Mouse (Mus musculus): ENCODE data around the gene Gm11564.
A peak's percentile ranks its signal among the peaks of the same experiment; 100 is the strongest.
"Not testable (repeated sequence)": the region's sequence is repeated elsewhere in the genome, so short reads cannot be mapped to it uniquely, and the experiment has no call there.

The Gm11564 gene

GRCm38 (mm10) chr11:99815566-99815965, at the start of gene Gm11564:
Gm11564 (minus strand) TSS chr11:99815666.
- not testable (repeated sequence) for DNase-seq (ENCODE audit: low read depth)

- DNase-seq (ENCODE audit: low read depth): not testable (repeated sequence)
Measured at GRCm38 (mm10) chr11:99864176-99864575, 48.7 kb upstream of the Gm11564 start, which contains the start of gene Gm11559. Gm11559 (plus strand) TSS chr11:99864476.

DNA sequence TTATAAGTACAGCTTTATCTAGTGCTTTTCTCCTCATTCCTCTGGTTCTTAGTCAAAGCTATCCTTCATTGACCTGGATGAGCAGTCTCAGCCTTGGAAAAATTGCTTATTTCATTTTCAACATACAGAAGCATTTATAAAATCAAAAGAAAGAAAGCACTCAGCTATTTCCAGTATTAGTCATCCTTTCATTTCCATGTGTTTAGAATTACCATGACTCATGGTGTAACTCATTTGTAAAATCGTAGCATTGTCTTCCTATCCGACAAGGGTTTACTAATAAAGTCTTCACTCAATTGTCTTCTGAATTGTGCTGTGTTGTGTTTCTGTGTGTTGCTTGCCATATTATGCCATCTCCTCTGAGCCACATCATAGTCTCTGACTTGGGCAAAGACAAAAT, 43.3 kb upstream of the Gm11564 start:
- no peak for DNase-seq (ENCODE audit: low read depth)

- no peak for DNase-seq (ENCODE audit: low read depth)
Measured at GRCm38 (mm10) chr11:99857617-99858016, 42.2 kb upstream of the Gm11564 start, which contains the start of gene Gm11568. Gm11568 (plus strand) TSS chr11:99857917.

GRCm38 (mm10) chr11:99854121-99854520, 38.7 kb upstream of the Gm11564 start:
- DNase-seq (ENCODE audit: low read depth): no peak

- DNase-seq (ENCODE audit: low read depth): no peak
Measured at GRCm38 (mm10) chr11:99851508-99851907, 36.0 kb upstream of the Gm11564 start, which contains the start of gene Krtap4-16. Krtap4-16 (minus strand) TSS chr11:99851608.

GRCm38 (mm10) chr11:99846746-99847145, 31.3 kb upstream of the Gm11564 start:
- no peak for DNase-seq (ENCODE audit: low read depth)

DNA sequence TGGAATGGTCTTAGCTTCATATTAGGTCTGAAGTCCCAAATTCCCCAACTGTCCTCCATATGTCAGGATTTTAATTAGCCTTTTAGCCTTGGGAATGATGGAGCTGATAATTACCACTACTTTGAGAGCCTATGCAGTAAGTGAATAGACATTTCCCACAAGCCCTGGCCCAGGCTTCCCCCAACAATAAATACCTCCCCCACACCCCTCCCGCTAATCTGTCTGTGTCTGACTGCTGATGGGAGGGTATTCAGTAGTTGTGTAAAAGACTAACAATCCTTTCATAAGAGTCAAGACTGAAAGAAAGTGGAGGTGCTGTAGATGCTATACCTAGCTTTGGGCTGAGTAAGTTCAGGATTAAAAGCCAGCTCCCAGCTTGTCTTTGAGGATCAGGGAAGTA, 26.7 kb upstream of the Gm11564 start:
- no peak for DNase-seq (ENCODE audit: low read depth)

DNA sequence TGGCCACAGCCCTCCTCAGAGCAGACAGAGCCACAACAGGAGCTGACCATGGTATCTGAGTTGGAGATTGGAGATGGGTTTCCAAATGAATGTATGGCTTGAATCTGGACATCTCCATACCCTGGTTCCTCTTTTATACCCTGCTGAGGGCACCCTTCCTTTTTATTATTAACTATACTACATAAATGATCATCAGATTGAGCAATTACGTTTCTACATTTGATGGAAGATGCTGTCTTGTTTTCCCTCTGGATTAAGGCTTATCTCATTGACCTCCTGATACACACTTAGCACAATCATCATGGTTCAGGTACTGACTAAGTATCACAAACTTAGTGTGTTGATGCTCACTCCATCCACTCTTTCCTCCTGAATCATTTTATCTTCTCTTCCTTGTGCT, 22.5 kb upstream of the Gm11564 start, which contains the start of gene 2300003K06Rik:
TSS of gene 2300003K06Rik (minus strand) at position 101 of the 400 bp plus-strand sequence.
- DNase-seq (ENCODE audit: low read depth): no peak

- DNase-seq (ENCODE audit: low read depth): not testable (repeated sequence)
Measured at GRCm38 (mm10) chr11:99809792-99810191, 5.7 kb downstream of the Gm11564 start, which contains the start of gene Krtap4-13. Krtap4-13 (minus strand) TSS chr11:99809892.

- not testable (repeated sequence) for DNase-seq (ENCODE audit: low read depth)
Measured at GRCm38 (mm10) chr11:99804346-99804745, 11.1 kb downstream of the Gm11564 start, which contains the start of gene Gm11554. Gm11554 (minus strand) TSS chr11:99804446.

DNA sequence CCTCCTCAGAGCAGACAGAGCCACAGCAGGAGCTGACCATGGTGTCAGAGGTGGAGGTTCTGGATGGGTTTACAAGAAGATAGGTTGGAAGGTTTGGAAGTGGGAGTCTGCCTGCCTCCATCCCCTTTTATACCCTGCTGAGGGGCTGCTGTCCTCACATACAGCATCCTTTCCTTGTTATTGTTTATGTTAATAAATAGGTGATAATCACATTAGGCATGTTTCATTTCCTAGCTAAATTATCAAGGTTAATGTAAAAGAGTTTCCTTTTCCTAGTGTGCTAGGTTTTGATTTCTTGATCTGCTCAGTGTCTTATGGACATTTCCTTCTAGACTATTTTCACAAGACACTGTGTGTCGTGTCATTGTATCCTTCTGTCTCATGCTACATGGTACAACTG, 16.6 kb downstream of the Gm11564 start, which contains the start of gene Gm11569:
TSS of gene Gm11569 (minus strand) at position 101 of the 400 bp plus-strand sequence.
- not testable (repeated sequence) for DNase-seq (ENCODE audit: low read depth)

DNA sequence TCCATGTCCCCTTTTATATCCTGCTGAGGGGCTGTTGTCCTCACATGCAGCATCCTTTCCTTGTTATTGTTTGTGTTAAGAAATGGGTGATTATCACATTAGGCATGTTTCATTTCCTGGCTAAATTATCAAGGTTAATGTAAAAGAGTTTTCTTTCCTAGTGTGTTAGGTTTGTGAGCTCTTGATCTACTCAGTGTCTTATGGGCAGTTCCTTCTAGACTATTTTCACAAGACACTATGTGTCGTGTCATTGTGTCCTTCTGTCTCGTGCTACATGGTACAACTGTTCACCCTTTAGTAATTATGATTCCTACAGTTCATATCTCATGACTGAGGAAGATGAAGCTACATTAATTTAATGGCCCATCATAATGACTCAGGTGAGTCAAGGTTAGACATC, 22.1 kb downstream of the Gm11564 start, which contains the start of gene Gm11596:
TSS of gene Gm11596 (minus strand) at position 101 of the 400 bp plus-strand sequence.
- DNase-seq (ENCODE audit: low read depth): no peak

- not testable (repeated sequence) for DNase-seq (ENCODE audit: low read depth)
Measured at GRCm38 (mm10) chr11:99784900-99785299, 30.6 kb downstream of the Gm11564 start, which contains the start of gene Krtap4-9. Krtap4-9 (plus strand) TSS chr11:99785200.

DNA sequence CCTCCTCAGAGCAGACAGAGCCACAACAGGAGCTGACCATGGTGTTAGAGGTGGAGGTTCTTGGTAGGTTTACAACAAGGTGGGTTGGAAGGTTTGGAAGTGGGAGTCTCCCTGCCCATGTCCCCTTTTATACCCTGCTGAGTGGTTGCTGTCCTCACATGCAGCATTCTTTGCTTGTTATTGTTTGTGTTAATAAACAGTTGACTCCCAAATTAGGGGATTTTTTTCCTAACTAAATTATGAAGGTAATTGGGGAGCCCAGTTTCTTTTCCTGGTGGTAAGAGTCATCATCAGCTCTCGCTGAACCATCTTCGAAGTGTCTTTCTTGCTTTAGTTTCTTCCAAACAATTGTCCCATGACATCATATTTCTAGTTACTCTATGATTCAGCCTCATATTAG, 34.9 kb downstream of the Gm11564 start, which contains the start of gene Krtap4-8:
TSS of gene Krtap4-8 (minus strand) at position 101 of the 400 bp plus-strand sequence.
- DNase-seq (ENCODE audit: low read depth): no peak

DNA sequence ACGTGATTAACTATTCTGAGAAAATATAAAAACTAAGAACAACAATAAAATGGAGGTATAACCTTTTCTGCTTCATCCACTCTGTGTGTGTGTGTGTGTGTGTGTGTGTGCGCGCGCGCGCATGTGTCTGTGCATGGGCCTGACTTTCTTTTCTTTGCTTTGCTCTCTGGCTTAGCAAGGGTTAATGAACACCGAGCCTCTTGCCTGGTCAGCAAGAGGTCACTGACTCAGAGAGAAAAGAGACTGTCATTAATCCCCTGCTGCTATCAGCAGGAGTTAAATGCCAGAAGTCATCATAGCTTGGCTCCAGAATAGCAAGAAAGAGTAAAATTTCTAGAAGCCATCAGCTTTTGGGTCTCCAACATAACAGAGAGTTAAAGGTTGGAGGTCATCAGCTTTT, 37.1 kb downstream of the Gm11564 start:
- DNase-seq (ENCODE audit: low read depth): no peak

DNA sequence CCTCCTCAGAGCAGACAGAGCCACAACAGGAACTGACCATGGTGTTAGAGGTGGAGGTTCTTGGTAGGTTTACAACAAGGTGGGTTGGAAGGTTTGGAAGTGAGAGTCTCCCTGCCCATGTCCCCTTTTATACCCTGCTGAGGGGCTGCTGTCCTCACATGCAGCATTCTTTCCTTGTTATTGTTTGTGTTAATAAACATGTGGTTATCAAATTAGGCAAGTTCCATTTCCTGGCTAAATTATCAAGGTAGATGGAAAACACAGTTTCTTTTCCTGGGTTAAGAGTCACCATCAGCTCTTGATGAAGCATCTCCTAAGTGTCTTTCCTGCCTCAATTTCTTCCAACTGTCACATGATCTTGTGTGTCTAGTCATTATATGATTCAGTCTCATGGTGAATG, 42.7 kb downstream of the Gm11564 start, which contains the start of gene Gm11595:
TSS of gene Gm11595 (minus strand) at position 101 of the 400 bp plus-strand sequence.
- not testable (repeated sequence) for DNase-seq (ENCODE audit: low read depth)

DNA sequence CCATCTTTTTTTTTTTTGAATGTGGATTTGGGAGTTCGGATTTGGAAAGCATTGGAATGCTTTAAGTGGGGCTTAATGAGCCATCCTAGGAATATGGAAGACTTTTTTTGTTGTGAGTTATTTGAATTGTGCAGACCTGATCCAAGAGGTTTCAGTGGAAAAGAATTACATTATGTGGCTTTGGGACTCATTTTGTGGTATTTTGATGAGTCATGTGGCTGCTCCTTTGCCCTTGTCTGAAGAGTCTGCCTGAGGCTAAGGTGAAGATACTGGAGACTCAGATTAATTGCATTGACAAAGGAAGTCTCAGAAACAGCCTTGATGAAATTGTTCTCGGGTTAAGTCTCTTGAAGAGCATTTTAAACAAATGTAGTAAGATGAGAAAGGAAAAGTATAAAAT, 47.1 kb downstream of the Gm11564 start:
- DNase-seq (ENCODE audit: low read depth): peak; percentile 8

All from 416B (cell line).